Mouse (Mus musculus): ENCODE results near the gene Hpgd. TPM values are rescaled to one million over a fixed set of nuclear protein-coding genes. Genes with fewer than 3 reads are reported as not detected.
"Not testable (repeated sequence)": the region's sequence is repeated elsewhere in the genome, so short reads cannot be mapped to it uniquely, and the experiment has no call there.

The Hpgd gene
- not detected in 2 replicates for polyA plus RNA-seq (2012; ENCODE audit: insufficient read depth, insufficient read length, low replicate concordance, missing spikeins)

DNA sequence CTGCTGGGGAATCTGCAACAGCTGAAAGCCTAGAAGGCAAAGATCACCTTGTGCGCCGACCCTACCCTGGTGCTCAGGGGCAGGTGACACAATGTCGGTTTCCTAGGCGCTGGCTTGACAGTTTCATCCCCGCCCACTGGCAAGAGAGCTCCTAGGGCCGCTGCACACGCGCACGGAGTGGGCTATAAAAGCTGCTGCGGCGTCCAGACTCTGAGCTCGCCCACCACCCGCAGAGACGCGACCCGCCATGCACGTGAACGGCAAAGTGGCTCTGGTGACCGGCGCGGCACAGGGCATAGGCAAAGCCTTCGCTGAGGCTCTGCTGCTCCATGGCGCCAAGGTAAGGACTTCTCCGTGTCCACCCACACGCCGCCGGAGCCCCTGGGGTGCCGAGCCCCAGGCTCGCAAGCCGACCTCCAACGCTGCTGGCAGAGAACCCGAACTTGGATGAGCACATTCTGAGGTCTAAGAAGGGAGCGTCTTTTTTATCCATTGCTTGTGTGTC is at the start of gene Hpgd:
Gene Hpgd, plus strand, starts transcription at position 213 of the 505 bp plus-strand sequence.
- TF ChIP-seq CTCF (IDR thresholded peaks at IDR 0.05; ENCODE audit: insufficient read depth, low read depth, low read length) (no peak), POLR2A (IDR thresholded peaks at IDR 0.05; ENCODE audit: insufficient read depth, low read depth, low read length) (no peak)
- H3K4me1 ChIP-seq (ENCODE audit: control insufficient read depth, insufficient read depth, low read length): peaks cover 8% of the 10 kb centered on the region
- 1% methylated on average over 33 of the region's 33 CpGs for WGBS
- peak within 1 kb of the TSS; percentile 46 for H3K4me3 ChIP-seq (ENCODE audit: insufficient read depth, low read depth, low read length)
- H3K27ac ChIP-seq (ENCODE audit: insufficient read depth, low read depth, low read length): no peak within 1 kb of the TSS

DNA sequence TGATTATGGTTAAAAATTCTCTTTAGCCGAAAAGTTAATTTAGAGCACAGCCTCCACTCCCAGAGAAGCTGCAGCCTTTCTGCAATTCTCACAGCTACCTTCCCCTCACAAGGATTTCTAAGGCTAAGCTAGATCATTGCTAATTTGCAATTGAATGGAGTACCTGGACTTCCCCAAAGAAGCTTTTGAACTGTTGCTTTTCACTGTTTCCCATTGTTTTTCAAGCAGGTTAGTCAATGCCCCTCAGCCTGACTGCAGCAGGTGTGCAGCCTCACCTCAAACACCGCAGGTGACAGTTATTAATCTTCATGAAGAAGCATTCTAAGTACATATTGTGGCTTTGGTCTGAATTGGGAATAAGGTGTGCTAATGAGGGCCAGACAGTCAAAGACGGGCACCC is 42.7 kb upstream of the Hpgd start:
- not testable (repeated sequence) for H3K4me3 ChIP-seq (ENCODE audit: insufficient read depth, low read depth, low read length); H3K27ac ChIP-seq (ENCODE audit: insufficient read depth, low read depth, low read length); H3K4me1 ChIP-seq (ENCODE audit: control insufficient read depth, insufficient read depth, low read length)
- 76% methylated on average over 3 of the region's 3 CpGs for WGBS

DNA sequence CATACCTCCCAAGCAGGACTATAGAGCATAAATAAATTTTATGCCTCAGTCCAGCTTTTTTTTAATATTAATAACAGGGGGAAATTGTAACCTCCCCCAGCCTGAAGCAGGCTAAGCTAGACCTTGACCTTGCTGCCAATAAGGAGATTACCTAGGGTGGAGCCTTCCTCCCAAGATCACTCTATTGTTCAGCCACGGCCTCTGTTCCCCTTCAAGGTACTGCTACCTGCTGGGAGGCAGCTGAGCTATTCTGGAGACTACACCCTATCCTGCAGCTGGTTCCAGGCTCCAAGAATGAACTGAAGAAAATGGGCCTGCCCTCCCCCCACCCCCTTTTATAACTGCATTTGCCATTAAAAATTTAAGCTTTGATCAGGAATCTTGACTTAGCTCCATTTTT is 42.1 kb upstream of the Hpgd start:
- no peak overlapping the region for H3K4me3 ChIP-seq (ENCODE audit: insufficient read depth, low read depth, low read length)
- TF ChIP-seq CTCF (IDR thresholded peaks at IDR 0.05; ENCODE audit: insufficient read depth, low read depth, low read length): no peak
- no peak for TF ChIP-seq POLR2A (IDR thresholded peaks at IDR 0.05; ENCODE audit: insufficient read depth, low read depth, low read length)
- WGBS: 46% methylated on average over 1 of the region's 1 CpGs
- no peaks in the 10 kb centered on the region for H3K4me1 ChIP-seq (ENCODE audit: control insufficient read depth, insufficient read depth, low read length)
- no peak overlapping the region for H3K27ac ChIP-seq (ENCODE audit: insufficient read depth, low read depth, low read length)

DNA sequence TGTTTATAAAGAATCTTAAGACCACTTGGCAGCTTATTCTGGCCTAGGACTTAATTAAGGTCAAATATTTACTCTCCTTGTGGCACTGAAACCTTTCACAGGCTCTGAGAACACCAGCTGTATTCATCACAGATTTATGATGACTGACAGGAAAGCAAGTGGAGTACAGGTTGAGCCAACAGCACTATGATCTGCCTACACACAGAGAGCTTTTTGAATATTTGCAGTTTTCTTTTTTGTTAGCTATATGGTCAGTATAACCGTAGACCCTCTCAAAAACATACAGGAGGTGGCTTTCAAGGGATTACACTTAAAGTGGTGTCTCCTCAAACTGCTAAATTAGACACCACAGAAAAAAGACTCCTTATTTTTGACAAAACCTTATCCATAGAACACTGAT is 33.2 kb upstream of the Hpgd start:
- Histone ChIP-seq H3K27ac (ENCODE audit: insufficient read depth, low read depth, low read length) (no peak overlapping the region), H3K4me3 (ENCODE audit: insufficient read depth, low read depth, low read length) (no peak overlapping the region), H3K4me1 (ENCODE audit: control insufficient read depth, insufficient read depth, low read length) (no peaks in the 10 kb centered on the region)
- no peak for TF ChIP-seq CTCF (IDR thresholded peaks at IDR 0.05; ENCODE audit: insufficient read depth, low read depth, low read length)
- TF ChIP-seq POLR2A (IDR thresholded peaks at IDR 0.05; ENCODE audit: insufficient read depth, low read depth, low read length): no peak
- WGBS: 93% methylated on average over 1 of the region's 1 CpGs

DNA sequence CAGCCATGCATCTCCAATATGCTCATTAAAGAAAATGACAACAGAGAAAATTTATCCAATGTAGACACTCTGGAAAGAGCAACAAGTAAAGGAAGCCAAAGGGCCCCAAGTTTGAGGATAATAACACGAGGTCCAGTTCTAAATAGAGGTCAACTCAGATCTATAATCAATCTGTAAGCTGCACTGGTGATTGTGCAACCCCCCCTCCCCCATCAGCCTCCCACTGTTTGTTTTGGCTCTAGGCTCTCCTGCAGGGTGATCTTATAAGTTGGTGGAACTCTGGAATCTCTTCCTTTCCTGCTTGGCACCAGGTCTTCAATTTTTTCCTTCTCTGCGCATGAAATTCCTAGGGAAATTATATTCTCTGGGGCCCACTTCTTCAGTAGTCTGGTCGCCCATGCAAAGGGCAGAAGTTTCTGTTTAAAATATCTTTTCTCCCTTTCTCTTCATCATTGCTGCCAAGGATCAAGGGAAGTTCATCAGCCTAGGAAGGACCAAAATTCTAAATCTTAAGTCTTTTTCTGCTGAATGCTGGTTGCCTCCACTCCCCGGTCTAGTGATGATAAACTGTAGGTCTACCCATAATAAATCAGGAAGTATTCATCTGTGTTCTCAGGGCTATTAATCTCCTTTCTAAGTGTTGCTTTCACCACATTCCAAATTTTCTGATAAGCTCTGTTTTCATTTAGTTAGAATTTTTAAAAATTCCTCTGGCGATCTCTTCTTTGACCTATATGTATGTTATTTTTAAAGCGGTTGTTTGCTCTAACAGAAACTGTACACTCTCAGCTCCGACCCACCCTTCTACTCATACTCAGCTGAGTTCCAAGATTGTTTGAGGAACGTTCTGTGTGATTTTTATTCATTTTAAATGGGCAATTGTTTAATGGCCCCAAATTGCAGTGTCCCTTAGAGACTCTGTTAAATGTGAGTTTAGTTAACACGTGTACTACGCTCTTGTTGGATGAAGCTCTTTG is 24.4 kb upstream of the Hpgd start:
- H3K4me3 ChIP-seq (ENCODE audit: insufficient read depth, low read depth, low read length): no peak overlapping the region
- TF ChIP-seq POLR2A (IDR thresholded peaks at IDR 0.05; ENCODE audit: insufficient read depth, low read depth, low read length) (no peak), CTCF (IDR thresholded peaks at IDR 0.05; ENCODE audit: insufficient read depth, low read depth, low read length) (no peak)
- no peaks in the 10 kb centered on the region for H3K4me1 ChIP-seq (ENCODE audit: control insufficient read depth, insufficient read depth, low read length)
- WGBS: 79% methylated on average over 10 of the region's 10 CpGs
- H3K27ac ChIP-seq (ENCODE audit: insufficient read depth, low read depth, low read length): no peak overlapping the region

DNA sequence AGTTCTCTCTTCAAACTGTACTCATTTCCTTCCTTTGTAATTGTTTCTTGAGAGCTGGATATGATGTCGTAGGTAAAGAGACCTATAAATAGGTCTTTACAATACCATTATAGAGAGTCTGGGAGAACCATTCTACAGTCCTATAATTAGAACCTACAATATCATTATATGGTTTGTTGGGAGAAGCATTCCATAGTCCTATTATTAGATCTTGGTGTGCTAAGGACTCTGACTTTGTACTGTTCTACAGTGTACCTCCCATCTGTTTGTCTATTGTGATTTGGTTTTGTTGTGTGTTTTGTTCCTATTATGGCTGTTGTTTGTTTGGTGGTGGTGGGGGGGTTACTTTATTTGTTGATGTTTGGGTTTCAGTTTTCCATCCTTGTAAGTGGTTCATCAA is 21.5 kb upstream of the Hpgd start:
- Histone ChIP-seq H3K4me1 (ENCODE audit: control insufficient read depth, insufficient read depth, low read length) (no peaks in the 10 kb centered on the region), H3K4me3 (ENCODE audit: insufficient read depth, low read depth, low read length) (no peak overlapping the region), H3K27ac (ENCODE audit: insufficient read depth, low read depth, low read length) (no peak overlapping the region)
- 29% methylated on average over 1 of the region's 1 CpGs for WGBS
- TF ChIP-seq POLR2A (IDR thresholded peaks at IDR 0.05; ENCODE audit: insufficient read depth, low read depth, low read length) (no peak), CTCF (IDR thresholded peaks at IDR 0.05; ENCODE audit: insufficient read depth, low read depth, low read length) (no peak)

DNA sequence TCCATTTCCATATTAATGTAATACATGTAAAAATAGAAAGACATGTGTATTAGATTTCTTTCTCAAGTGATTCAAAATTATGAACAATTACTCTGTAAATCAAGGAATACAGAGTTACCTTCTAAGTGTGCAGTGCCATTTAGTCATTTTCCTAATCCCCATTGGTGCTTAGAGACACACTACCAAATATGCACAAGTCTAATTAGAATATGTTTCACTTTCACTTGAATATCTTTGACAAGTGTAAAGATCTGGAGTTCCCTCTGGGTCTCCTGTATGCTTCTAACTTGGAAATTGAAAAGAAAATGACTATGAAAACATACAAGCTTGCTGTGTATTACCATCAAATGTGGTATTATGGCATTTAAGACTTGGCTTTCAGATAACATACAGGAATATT is 19.1 kb upstream of the Hpgd start:
- H3K4me3 ChIP-seq (ENCODE audit: insufficient read depth, low read depth, low read length): no peak overlapping the region
- no peak overlapping the region for H3K27ac ChIP-seq (ENCODE audit: insufficient read depth, low read depth, low read length)
- no peaks in the 10 kb centered on the region for H3K4me1 ChIP-seq (ENCODE audit: control insufficient read depth, insufficient read depth, low read length)
- no peak for TF ChIP-seq POLR2A (IDR thresholded peaks at IDR 0.05; ENCODE audit: insufficient read depth, low read depth, low read length)
- TF ChIP-seq CTCF (IDR thresholded peaks at IDR 0.05; ENCODE audit: insufficient read depth, low read depth, low read length): no peak

DNA sequence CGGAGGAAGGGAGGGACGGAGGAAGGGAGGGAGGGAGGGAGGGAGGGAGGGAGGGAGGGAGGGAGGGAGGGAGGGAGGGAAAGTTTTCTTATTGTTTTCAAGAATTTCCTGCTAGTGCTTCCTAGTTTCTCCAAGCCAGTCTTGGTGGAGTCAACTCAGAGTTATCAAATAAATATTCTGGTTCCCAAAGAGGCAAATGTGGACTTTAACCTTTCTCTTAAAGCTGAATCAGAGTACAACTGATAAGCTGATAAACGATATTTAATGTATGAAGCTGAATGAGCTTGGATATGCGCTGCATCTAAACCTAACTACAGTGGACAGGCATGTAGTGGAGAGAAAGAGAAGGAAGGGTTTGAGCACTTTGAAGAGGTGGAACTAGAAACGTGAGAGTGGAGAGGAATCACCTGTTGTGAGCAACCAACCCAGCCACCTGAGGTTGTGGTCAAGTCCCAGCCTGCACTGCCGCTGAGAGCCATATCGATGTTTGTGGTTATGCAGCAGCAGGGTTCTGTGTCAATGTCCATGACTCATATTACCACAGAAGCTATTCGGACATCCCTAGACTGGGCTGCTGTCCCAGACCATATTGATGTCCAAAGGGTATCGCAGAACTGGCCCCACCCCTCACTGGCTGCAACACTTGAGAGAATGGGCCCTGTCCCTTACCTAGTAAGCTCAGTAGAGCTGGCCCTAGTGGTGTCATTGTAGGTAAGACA is 16.4 kb upstream of the Hpgd start:
- no peaks in the 10 kb centered on the region for H3K4me1 ChIP-seq (ENCODE audit: control insufficient read depth, insufficient read depth, low read length)
- WGBS: 91% methylated on average over 7 of the region's 9 CpGs
- no peak overlapping the region for H3K4me3 ChIP-seq (ENCODE audit: insufficient read depth, low read depth, low read length)
- H3K27ac ChIP-seq (ENCODE audit: insufficient read depth, low read depth, low read length): no peak overlapping the region
- no peak for TF ChIP-seq CTCF (IDR thresholded peaks at IDR 0.05; ENCODE audit: insufficient read depth, low read depth, low read length)
- TF ChIP-seq POLR2A (IDR thresholded peaks at IDR 0.05; ENCODE audit: insufficient read depth, low read depth, low read length): no peak

DNA sequence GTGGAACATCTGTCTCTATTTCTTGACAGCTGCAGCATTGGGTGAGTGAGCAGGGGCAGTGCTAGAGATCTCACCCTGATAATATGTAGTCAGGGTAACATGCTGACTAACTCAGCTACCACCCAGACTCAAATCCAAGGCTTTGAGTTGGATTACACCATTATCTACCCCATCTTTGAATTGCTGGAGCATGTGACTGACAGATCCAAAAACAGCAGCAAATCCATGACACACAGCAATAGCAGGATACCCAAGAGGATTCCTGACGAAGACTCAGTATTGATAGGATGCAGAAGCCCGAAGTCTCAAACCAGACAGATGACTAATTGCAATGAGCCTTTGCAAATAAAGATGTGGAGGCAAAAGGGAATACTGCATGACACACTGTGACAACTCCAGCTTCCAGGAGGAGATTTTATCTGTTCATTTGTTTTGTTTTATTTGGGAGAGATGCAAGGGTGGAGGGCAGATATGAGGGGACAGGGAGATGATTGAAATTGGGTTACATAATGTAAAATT is 15.8 kb upstream of the Hpgd start:
- Histone ChIP-seq H3K4me1 (ENCODE audit: control insufficient read depth, insufficient read depth, low read length) (no peaks in the 10 kb centered on the region), H3K27ac (ENCODE audit: insufficient read depth, low read depth, low read length) (no peak overlapping the region), H3K4me3 (ENCODE audit: insufficient read depth, low read depth, low read length) (no peak overlapping the region)
- no peak for TF ChIP-seq POLR2A (IDR thresholded peaks at IDR 0.05; ENCODE audit: insufficient read depth, low read depth, low read length)
- no peak for TF ChIP-seq CTCF (IDR thresholded peaks at IDR 0.05; ENCODE audit: insufficient read depth, low read depth, low read length)
- 89% methylated on average over 2 of the region's 2 CpGs for WGBS
